Mouse (Mus musculus) testis, adult 10 weeks (tissue): ENCODE results near the gene Zbtb44. TPM values are rescaled to one million over a fixed set of nuclear protein-coding genes. Genes with fewer than 3 reads are reported as not detected.

Source experiments
- polyA plus RNA-seq: library from polyadenylated mRNA; stranded (reverse); fragments of 350-450 nt; fragmentation: Illumina TruSeq; extraction: RNeasy Lipid Tissue Mini Kit (QIAGEN cat#74804); gene quantifications from one replicate; pipeline ENCODE4 v1.2.3, GENCODE M21; 2014; ENCODE audit warnings: low read depth, low replicate concordance

Zbtb44 gene
- 149 TPM for polyA plus RNA-seq

DNA sequence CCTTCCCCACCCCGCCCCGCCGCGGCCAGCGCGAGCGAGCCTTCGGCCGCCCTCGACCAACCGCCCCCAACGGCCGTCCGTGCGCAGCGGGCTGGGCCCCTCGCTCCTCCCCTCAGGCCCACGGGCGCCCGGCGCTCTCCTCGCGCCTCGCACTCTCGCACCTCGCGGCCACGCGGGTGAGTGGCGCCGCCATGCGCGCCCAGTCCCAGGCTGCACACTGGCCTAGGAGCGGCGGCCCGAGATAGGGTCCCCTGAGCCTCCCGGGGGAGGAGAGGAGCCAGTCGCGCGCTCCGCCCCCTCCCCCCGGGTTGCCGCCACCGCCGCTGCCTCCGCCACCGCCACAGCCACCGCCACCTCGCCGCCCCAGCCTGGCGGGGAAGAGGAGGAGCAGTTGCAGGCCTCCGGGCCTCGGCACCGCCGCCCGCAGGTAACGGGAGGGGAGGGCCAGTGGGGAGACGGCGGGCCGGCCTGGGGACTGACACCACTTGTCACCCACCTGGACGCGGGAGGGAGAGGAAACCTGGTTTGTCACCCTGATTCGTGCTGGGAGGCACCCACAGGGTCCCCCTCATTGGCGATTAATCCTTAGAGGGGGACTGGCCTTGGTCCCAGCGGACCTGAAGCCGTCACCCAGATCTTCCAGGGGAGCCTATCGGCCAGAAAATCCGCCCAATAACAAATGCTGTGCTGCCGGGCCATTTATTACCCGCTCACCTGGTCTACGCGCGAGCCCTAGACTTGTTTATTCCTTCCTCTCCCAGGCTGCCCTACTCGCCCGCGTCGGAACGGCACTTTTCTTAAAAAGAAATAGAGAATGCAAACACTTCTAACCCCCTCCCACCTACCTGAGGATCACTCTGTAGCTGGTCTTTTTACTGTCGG is at the start of gene Zbtb44:
Zbtb44 (plus strand) TSS at position 113 of the 882 bp plus-strand sequence.

Other genes with a start within 250 kb of the Zbtb44 start
- gene Adamts15, start 108.2 kb upstream of the Zbtb44 start, polyA plus RNA-seq: 0.32 TPM
- 0.21 TPM for gene Adamts8, start 88.1 kb upstream of the Zbtb44 start, polyA plus RNA-seq
- not detected for gene St14, start 101.2 kb downstream of the Zbtb44 start, polyA plus RNA-seq
- 177 TPM for gene Aplp2, start 181.2 kb downstream of the Zbtb44 start, polyA plus RNA-seq
- 4.6 TPM for gene Prdm10, start 249.9 kb downstream of the Zbtb44 start, polyA plus RNA-seq